ENCODE assay signal across 15 mouse cellular contexts in the genomic region with DNA sequence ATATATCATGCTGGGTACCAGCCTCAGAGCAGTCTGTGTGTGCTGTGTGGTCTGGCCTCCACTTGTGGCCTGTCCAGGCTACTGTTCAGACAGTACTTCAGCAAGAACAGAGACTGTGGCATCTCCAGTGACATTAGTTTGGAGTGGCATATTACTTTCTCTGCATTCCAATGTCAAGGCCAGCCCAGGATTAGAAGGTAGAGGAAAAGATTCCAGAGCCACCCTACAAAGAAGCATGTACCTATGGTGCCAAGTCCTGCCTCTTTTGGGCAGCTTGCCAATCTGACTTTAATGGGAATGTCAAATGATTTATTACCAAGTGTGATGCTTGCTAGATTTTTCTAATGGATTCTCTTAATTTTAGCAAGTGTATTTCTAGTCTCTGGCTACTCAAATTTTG. TPM values are rescaled to one million over a fixed set of nuclear protein-coding genes. Genes with fewer than 3 reads are reported as not detected.
DNase-seq lines count a peak whose midpoint lies in the region; ATAC-seq lines count a peak whose summit lies in the region.
"Had no signal": no experiment of that assay in that cellular context is flagged by ENCODE, and none has a peak within 500 bp of the region (broad histone marks: within the 10 kb centered on the region; RNA-seq: fewer than 3 reads in every experiment).

No protein-coding gene starts in this region.

- H3K27ac ChIP-seq in kidney, embryonic 14.5 days (ENCODE audit: low read depth, low read length) = no peak overlapping the region
- H3K27ac ChIP-seq: gastrocnemius, adult 2 months; limb, embryonic 15.5 days had no signal

- no peaks in the 10 kb centered on the region for H3K27me3 ChIP-seq in kidney, embryonic 14.5 days (ENCODE audit: control insufficient read depth, insufficient read depth, low read length)
- H3K27me3 ChIP-seq: limb, embryonic 15.5 days had no signal

- H3K9me3 ChIP-seq in kidney, embryonic 14.5 days (ENCODE audit: control insufficient read depth, low read length) = no peaks in the 10 kb centered on the region
- H3K9me3 ChIP-seq: limb, embryonic 15.5 days had no signal

- no peak overlapping the region for H3K4me3 ChIP-seq in kidney, embryonic 14.5 days (ENCODE audit: low read length)
- H3K4me3 ChIP-seq: gastrocnemius, adult 2 months; limb, embryonic 15.5 days had no signal

- no peaks in the 10 kb centered on the region for H3K4me1 ChIP-seq in kidney, embryonic 14.5 days (ENCODE audit: control insufficient read depth, insufficient read depth, low read length)
- H3K4me1 ChIP-seq: limb, embryonic 15.5 days had no signal

- H3K4me2 ChIP-seq in kidney, embryonic 14.5 days (replicated peaks; ENCODE audit: low read depth, low read length) = no peak overlapping the region
- H3K4me2 ChIP-seq: limb, embryonic 15.5 days had no signal

- no peaks in the 10 kb centered on the region for H3K36me3 ChIP-seq in kidney, embryonic 14.5 days (ENCODE audit: control insufficient read depth, insufficient read depth, low read length)
- H3K36me3 ChIP-seq: limb, embryonic 15.5 days had no signal

- DNase-seq in cerebellum, postnatal 14 days = peak; percentile 24 to 31
- no peak for DNase-seq in cerebellum, adult 18-20 months
- peak; percentile 57 for DNase-seq in kidney, adult 11 months
- peak; percentile 27 for DNase-seq in NIH3T3 (ENCODE audit: low read depth)
- peak; percentile 57 to 62 for DNase-seq in kidney, adult 8-10 months
- DNase-seq in natural killer cell, adult 2 months (ENCODE audit: low spot score in 2 of 2) = no peak
- DNase-seq: gastrocnemius, adult 2 months; layer of hippocampus, postnatal 36 days had no signal

- no peak overlapping the region for H3K9ac ChIP-seq in kidney, embryonic 14.5 days (ENCODE audit: low read depth, low read length)
- H3K9ac ChIP-seq: limb, embryonic 15.5 days had no signal

- no peak for ATAC-seq in kidney, embryonic 14.5 days (ENCODE audit: low FRiP score, low TSS enrichment)
- ATAC-seq in erythroblast, adult 5-6 weeks (replicated peaks; ENCODE audit: low FRiP score, poor library complexity, severe bottlenecking) = no peak

RNA-seq across cellular contexts. Expression of a gene that starts 54.6 kb away (rescaled TPM):
- not detected in 2 replicates for polyA plus RNA-seq in kidney, embryonic 14.5 days (2014; fragmentation: Nextera tagmentation; extraction: Ambion mirVana)
- not detected in 2 replicates for total RNA-seq in erythroblast, adult 5-6 weeks (2015; ENCODE audit: low replicate concordance)
- total RNA-seq in erythroblast, adult 5-6 weeks (2017; ENCODE audit: low replicate concordance) = not detected in 2 replicates
- total RNA-seq: common myeloid progenitor, adult 5-6 weeks; gastrocnemius, adult 2 months; layer of hippocampus, postnatal 36 days; megakaryocyte progenitor cell, adult 5-6 weeks had no signal
- polyA plus RNA-seq: C2C12; thymus, postnatal 0 days had no signal

Comparison
In these comparisons a context has a peak if more than half of its experiments do, and no peak if none do; other contexts are left out.
1. DNase-seq: peak in cerebellum, postnatal 14 days (2 of 2), kidney, adult 11 months (single experiment), NIH3T3 (single experiment) and kidney, adult 8-10 months (2 of 2); none in cerebellum, adult 18-20 months (0 of 2) and natural killer cell, adult 2 months (0 of 2).